Mouse (Mus musculus): ENCODE data around the gene Tbx5.

- TF ChIP-seq CTCF (IDR thresholded peaks at IDR 0.05) (no peak), POLR2A (IDR thresholded peaks at IDR 0.05; ENCODE audit: insufficient read depth, low read depth, low read length) (no peak), EP300 (IDR thresholded peaks at IDR 0.05; ENCODE audit: insufficient read depth, low read depth, low read length) (0 out of 2 replicates have a peak, but pooled peaks have one; percentile 41)
Observed at GRCm38 (mm10) chr5:119861301-119861700, 28.8 kb downstream of the Tbx5 start.

Measured in heart, adult 2 months (tissue).